Mouse (Mus musculus) thymus, postnatal 10 days (tissue): ENCODE measurements around the gene Lhx2.

ENCODE experiments used
- DNase-seq, 2 experiments: peaks; one replicate each; pipeline ENCODE4 v3.0.0; 2021; ENCODE audit warnings: low spot score in 2 of 2

Gene Lhx2

GRCm38 (mm10) chr2:38338990-38339909 is at the start of gene Lhx2:
Gene Lhx2, plus strand, starts transcription at chr2:38339281.
- no peak for DNase-seq

GRCm38 (mm10) chr2:38291526-38291925 is 47.6 kb upstream of the Lhx2 start:
- no peak for DNase-seq

- DNase-seq: no peak
Observed at GRCm38 (mm10) chr2:38295939-38296338, 43.1 kb upstream of the Lhx2 start.

- no peak for DNase-seq
Observed at GRCm38 (mm10) chr2:38300941-38301340, 38.1 kb upstream of the Lhx2 start.

- no peak for DNase-seq
Observed at GRCm38 (mm10) chr2:38305152-38305551, 33.9 kb upstream of the Lhx2 start.

- no peak for DNase-seq
Observed at GRCm38 (mm10) chr2:38312921-38313320, 26.2 kb upstream of the Lhx2 start.

- DNase-seq: no peak
Observed at GRCm38 (mm10) chr2:38313399-38313798, 25.7 kb upstream of the Lhx2 start.

GRCm38 (mm10) chr2:38319086-38319485 is 20.0 kb upstream of the Lhx2 start:
- DNase-seq: no peak

GRCm38 (mm10) chr2:38320911-38321310 is 18.2 kb upstream of the Lhx2 start:
- peak; percentile 41 to 50 for DNase-seq

GRCm38 (mm10) chr2:38323380-38323779 is 15.7 kb upstream of the Lhx2 start:
- DNase-seq: no peak

- DNase-seq: no peak
Observed at GRCm38 (mm10) chr2:38326671-38327070, 12.4 kb upstream of the Lhx2 start.

GRCm38 (mm10) chr2:38333586-38334119 is 5.4 kb upstream of the Lhx2 start:
- DNase-seq: no peak

GRCm38 (mm10) chr2:38336606-38337005 is 2.5 kb upstream of the Lhx2 start:
- no peak for DNase-seq

- DNase-seq: no peak
Observed at GRCm38 (mm10) chr2:38337091-38337640, 1.9 kb upstream of the Lhx2 start.

GRCm38 (mm10) chr2:38337681-38338080 is 1.4 kb upstream of the Lhx2 start:
- DNase-seq: no peak

- DNase-seq: no peak
Observed at GRCm38 (mm10) chr2:38338348-38338932, 641 bp upstream of the Lhx2 start.

- DNase-seq: no peak
Observed at GRCm38 (mm10) chr2:38339910-38340625, 987 bp downstream of the Lhx2 start.

GRCm38 (mm10) chr2:38340626-38341200 is 1.6 kb downstream of the Lhx2 start:
- DNase-seq: no peak

GRCm38 (mm10) chr2:38343573-38343972 is 4.5 kb downstream of the Lhx2 start:
- no peak for DNase-seq

- no peak for DNase-seq
Observed at GRCm38 (mm10) chr2:38344727-38345126, 5.6 kb downstream of the Lhx2 start.

- DNase-seq: no peak
Observed at GRCm38 (mm10) chr2:38346417-38346816, 7.3 kb downstream of the Lhx2 start.
